Mouse (Mus musculus) kidney, adult 11 months (tissue): ENCODE measurements around the gene Ube4b.

Experiments used
- DNase-seq: peaks from one replicate; pipeline ENCODE4 v3.0.0; 2022

Gene Ube4b

GRCm38 (mm10) chr4:149429592-149429991 is 3.0 kb upstream of the Ube4b start:
- DNase-seq, result no peak

GRCm38 (mm10) chr4:149425801-149426292 is 702 bp downstream of the Ube4b start:
- no peak for DNase-seq

- no peak for DNase-seq
These were observed 1.8 kb downstream of the Ube4b start for GRCm38 (mm10) chr4:149424755-149425154.

- no peak for DNase-seq
These were observed 8.6 kb downstream of the Ube4b start for GRCm38 (mm10) chr4:149417854-149418365.

GRCm38 (mm10) chr4:149416986-149417385 is 9.6 kb downstream of the Ube4b start:
- no peak for DNase-seq

GRCm38 (mm10) chr4:149416417-149416816 is 10.1 kb downstream of the Ube4b start:
- no peak for DNase-seq

- DNase-seq, result peak; percentile 82
These were observed 10.8 kb downstream of the Ube4b start for GRCm38 (mm10) chr4:149415651-149416169.

- DNase-seq, result no peak
These were observed 12.3 kb downstream of the Ube4b start for GRCm38 (mm10) chr4:149414259-149414658.

GRCm38 (mm10) chr4:149409759-149410158 is 16.8 kb downstream of the Ube4b start:
- no peak for DNase-seq

- no peak for DNase-seq
These were observed 18.2 kb downstream of the Ube4b start for GRCm38 (mm10) chr4:149408331-149408730.

- peak; percentile 70 for DNase-seq
These were observed 19.1 kb downstream of the Ube4b start for GRCm38 (mm10) chr4:149407461-149407860.

- DNase-seq, result no peak
These were observed 20.7 kb downstream of the Ube4b start for GRCm38 (mm10) chr4:149405713-149406443.

GRCm38 (mm10) chr4:149404640-149405465 is 21.7 kb downstream of the Ube4b start:
- DNase-seq, result no peak

- DNase-seq, result no peak
These were observed 23.5 kb downstream of the Ube4b start for GRCm38 (mm10) chr4:149403037-149403436.

- DNase-seq, result no peak
These were observed 25.0 kb downstream of the Ube4b start for GRCm38 (mm10) chr4:149401591-149401982.

- DNase-seq, result no peak
These were observed 25.5 kb downstream of the Ube4b start for GRCm38 (mm10) chr4:149400878-149401590.

GRCm38 (mm10) chr4:149399331-149399910 is 27.1 kb downstream of the Ube4b start:
- DNase-seq, result no peak

GRCm38 (mm10) chr4:149398181-149398735 is 28.3 kb downstream of the Ube4b start:
- DNase-seq, result no peak

GRCm38 (mm10) chr4:149396433-149397306 is 29.9 kb downstream of the Ube4b start:
- no peak for DNase-seq

GRCm38 (mm10) chr4:149395581-149395980 is 31.0 kb downstream of the Ube4b start:
- DNase-seq, result no peak

GRCm38 (mm10) chr4:149394292-149394691 is 32.3 kb downstream of the Ube4b start:
- no peak for DNase-seq
